Mouse (Mus musculus): Measurements from ENCODE around the gene Mrpl43. TPM values are rescaled to one million over a fixed set of nuclear protein-coding genes. Genes with fewer than 3 reads are reported as not detected.
"Not testable (repeated sequence)": the region's sequence is repeated elsewhere in the genome, so short reads cannot be mapped to it uniquely, and the experiment has no call there.

Gene Mrpl43
- total RNA-seq (2022): 10 to 100 TPM; 30.2 to 36.4 (median 34.1) TPM

DNA sequence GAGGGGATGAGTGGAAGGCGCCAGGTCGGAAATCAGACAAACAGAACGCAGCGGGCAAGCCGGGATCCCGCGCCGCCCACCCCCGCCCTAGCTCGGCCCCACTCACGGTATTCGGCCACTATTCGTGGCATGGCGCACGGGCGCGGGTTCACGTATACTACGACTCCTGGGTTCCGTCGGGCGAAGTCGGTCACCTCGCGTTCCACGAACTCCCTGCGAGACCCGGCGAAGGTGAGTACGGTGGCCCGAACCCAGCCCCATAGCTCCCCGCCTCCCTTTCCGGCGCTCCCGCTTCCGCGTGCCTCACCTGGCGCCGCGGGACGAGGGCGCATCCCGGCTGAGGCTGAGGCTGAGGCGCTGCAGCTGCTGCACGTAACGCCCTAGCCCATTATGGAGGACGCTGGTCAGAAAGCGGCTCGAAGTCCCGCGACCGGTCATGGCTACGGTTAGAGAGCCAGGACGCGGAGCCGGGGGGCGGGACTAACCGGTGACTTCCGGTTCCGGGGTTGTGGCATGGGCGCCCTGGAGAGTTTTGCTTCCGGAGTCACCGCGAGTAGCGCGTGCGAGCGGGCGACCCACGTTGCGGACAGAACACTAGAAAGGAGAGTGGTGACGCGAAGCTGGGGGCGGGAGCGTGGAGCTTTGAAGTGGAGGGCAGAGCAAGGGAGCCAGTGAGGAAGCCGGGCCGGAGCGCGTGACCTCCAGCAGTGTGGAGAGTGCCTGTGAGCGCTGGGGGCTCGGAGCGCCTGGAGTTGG is at the start of gene Mrpl43:
Gene Mrpl43, minus strand, starts transcription at position 486 of the 756 bp plus-strand sequence.
- DNase-seq (ENCODE audit: low spot score in 2 of 2): peak; percentile 93 to 94

DNA sequence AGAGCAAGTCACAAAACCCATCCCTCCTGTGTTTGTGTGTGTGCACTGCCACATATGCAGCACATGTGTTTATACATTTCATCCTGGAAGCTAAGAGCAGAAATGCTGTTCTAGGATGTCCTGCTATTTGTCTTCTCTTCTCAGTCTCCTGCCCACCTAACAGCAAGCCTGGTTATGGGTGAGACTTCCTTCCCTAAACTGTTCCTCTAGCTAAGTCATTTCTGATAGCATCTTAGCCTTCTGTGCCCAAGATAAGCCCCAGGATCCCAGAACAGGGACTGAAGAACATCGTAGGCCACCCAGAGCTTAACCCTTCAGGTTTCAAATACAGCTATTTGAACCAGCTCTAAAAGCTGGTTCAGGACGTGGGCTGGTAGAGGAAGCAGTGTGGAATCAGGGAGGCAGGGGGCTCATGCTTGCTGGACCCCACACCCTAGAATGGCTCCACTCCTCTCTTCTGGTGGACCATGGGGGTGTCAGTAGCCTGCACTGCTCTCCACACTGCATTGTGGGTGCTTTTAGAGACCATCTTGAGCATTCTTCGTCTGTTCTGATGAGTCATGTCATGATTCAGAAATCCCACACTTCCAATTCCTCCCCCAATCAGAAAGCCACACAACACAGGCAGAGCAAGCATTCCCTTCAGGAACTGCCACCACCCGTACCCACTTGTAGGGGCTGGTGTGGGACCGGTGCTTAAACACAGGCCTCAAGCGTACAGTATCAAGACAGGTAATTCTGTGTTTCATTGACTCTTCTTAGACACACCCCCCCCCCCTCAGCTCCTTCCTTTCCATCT is 48.8 kb upstream of the Mrpl43 start:
- DNase-seq (ENCODE audit: low spot score in 2 of 2): no peak

DNA sequence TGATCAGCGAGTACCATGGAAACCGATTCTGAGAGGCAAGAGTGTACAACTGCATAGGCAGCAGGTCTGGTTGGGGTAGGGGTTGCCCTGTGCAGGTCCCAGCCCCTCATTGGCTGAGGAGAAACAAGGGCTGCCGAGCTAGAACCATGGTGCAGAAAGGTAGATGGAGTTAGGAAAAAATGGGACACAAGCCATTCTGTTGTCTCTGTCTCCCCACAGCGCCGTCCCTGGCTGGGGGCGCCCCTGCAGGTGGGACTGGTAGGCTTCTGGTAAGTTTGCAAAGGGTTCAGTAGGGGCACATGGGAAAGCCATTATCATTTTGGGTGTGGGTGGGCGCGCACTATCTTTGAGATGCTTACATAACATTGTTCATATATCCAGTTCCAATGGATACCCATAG is 47.2 kb upstream of the Mrpl43 start:
- no peak for DNase-seq (ENCODE audit: low spot score in 2 of 2)

DNA sequence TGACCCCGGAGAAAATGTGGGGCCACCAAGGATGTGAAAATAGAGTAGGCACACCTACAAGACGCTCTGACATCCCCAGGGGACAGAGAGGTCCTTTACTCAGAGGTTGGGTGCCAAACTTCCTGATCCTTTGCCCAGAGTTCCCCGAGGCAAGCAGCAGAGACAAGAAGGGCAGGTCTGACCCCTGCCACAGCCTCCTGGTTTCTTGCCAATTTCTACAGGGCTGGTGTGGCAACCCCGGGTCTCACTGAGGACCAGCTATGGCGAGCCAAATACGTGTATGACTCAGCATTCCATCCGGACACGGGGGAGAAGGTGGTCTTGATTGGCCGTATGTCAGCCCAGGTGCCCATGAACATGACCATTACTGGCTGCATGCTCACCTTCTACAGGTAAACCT is 43.3 kb upstream of the Mrpl43 start:
- no peak for DNase-seq (ENCODE audit: low spot score in 2 of 2)

DNA sequence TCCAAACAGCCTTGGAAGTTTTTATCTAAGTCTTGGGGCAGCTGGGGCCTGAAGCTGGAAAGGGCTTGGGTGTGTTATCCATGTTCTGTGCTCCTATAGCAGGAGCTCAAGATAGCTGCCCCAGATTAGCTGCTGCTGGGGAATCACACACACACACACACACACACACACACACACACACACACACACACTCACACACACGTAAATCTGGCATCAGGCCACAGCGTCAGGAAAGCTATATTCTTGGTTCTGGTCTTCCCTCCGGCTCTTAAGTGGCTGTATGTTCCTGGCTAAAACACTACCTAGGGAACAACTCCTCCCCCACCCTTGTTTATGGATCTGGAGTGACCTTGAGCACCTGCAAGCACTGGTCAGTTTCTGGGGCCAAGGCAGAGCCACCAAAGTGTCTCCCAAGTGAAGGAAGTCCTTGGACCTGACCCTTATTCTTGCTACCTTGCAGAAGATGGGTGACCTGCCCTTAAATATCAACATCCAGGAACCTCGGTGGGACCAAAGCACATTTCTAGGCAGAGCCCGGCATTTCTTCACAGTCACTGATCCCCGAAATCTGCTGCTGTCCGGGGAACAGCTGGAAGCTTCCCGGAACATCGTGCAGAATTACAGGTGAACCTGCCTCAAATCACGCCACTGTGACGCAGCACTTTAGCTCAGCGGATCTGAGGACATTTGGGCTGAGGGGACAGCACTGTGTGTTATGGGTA is 42.6 kb upstream of the Mrpl43 start:
- DNase-seq (ENCODE audit: low spot score in 2 of 2): no peak

DNA sequence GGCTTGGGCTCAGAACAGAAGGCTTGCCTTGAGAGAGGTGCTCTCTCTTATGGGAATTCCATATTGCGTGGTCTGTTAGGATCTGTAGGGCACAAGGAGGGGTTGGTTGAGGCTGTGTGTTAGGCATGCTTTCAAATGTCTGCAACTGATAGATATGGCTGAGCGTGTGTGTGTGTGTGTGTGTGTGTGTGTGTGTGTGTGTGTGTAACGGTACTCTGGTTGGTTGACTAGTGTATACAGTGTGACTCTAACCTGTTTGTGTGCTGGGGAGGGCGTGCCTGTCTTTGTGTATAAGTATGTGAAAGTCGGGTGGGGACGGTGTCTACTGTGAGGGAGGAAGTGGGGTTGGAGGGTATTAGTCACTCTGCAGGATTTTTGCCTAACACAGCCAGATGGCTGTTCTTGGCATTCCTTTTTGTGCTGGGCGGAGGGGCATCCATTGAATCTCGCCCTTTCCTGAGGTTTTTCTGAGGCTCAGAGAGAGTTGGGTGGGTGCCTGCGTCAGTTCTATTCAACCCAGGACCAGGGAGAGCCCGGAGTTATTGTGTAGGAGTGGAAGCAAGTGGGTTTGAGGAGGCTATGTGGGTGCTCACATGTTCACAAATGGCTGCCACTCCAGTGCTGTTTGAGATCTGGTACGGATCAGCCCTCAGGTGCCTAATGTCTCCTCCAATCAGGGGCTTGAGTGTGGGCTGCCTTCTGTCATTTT is 41.8 kb upstream of the Mrpl43 start:
- no peak for DNase-seq (ENCODE audit: low spot score in 2 of 2)

DNA sequence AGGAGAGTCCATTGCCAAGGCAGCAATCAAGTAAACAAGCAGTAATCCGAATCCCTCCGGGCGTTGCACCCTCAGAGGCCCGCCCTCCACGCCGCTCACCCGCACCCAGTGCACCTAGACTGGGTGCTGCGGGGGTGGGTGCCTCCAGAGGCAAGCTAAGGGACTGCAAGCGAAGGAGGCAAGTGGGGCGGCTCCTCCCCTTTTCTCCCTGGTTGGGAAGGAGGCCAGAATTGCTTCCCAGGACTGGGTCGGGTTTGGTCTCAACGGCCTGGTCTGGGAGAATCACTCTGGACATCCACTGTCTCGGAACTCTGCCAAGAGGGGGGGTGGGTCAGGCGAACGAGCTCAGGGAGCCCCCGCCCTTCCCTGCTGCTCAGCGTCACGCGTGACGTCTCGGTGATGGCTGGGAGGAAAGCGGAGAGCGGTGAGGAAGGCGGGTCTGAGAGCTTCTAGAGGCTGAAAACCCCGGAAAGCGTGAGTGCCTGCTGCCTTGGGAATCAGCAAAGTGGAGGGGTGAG is 41.2 kb upstream of the Mrpl43 start, which contains the start of gene Sfxn3:
Gene Sfxn3, plus strand, starts transcription at position 87 of the 518 bp plus-strand sequence.
- peak; percentile 94 to 95 for DNase-seq (ENCODE audit: low spot score in 2 of 2)

DNA sequence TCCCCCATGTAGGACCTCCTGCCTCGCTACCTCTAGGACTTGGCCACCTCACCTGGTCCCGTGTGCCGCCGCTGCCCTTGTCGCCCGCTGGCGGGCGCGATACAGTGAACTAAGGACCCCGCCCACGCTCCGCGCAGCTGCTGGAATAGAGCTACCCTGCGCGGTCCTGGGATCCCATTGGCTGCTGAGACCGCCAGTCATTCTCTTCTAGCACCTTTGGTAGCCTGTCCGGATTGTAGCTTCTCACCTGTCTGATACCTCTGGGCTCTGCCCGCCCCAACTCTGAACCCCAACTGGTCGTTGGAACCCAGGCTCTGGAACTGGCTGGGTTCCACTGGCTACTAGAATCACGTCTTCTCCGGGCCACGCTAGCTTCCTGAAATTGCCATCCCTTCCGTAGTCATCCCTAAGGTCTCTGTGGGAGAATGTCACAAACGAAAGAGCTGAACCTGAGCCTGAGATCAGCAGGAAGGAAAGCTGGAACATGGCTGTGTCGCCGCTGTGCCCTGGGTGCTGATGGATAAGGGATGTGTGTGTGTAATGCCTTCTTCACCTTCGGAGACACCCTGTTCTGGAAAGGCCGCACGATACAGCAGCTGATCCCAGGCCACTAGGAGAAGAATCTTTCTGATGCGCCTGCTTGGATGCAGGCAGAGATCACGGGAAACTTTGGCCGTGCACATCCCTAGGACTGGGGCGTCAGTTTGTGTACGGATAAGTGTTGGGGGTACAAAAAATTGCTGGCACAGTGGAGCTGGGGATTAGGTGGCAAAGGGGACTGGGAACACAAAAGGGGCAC is 40.5 kb upstream of the Mrpl43 start:
- DNase-seq (ENCODE audit: low spot score in 2 of 2): peak; percentile 87

DNA sequence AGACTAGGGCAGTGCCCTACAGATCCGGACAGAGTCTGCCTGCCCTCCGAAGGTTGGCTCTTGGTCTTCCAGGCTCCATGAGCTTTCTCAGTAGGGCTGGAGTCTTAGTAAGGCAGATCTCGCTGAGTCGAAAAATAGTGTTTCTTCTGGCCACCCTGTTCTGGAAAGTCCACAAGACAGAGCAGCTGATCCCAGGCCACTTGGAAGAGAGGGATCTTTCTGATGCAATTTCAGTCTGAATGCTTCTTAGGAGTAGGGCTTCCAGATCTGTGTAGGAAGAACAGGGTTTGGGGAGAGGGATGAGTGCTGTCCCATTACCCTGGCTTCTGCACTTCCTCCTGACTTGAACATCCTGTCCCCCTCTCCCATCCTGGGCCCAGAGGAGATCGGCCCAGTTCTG is 39.4 kb upstream of the Mrpl43 start, which contains the start of gene Pdzd7:
Gene Pdzd7, minus strand, starts transcription at position 67 of the 400 bp plus-strand sequence.
- DNase-seq (ENCODE audit: low spot score in 2 of 2): no peak

DNA sequence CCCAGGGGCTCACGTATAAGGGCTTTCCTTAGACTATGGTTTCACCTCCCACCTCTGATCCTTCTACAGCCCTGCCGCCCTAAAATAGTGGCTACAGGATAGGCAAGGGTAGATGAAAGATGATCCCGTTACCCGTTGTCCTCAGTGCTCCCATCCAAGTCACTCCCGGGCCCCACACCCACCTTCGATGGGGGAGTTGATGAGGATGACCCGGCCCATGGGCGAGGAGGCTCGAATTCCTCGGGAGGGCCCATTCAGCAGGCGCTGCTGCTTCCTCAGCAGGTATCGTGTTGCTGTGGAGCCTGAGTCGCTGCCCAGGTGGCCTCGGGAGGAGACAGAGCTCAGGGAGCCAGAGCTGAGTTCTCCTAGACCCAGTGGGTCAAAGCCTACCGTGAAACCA is 39.0 kb upstream of the Mrpl43 start:
- peak; percentile 70 to 77 for DNase-seq (ENCODE audit: low spot score in 2 of 2)

DNA sequence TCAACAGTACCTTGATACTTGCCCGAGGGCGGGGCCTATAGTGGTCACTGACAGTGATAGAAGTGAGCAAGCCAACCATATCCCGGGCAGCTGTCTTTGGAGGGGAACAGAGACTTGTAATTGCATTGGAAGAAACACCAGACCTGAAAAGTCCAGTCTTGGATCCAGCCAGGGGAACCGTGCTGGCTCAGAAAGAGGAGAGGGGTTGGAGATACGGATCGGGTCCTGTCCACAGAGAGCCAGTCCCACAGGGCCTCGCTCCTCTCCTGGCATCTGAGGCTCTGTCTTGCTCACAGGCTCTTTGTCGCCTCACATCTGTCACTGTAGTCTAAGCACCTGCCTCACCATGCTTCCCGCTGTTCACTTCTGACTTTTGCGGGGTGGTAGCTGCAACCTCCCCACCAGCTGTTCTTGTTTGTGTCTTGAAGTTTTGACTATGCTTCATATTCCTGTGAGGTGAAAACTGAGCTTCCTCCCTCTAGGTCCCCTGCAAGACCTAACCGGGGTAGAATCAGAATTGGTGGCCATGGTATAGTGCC is 38.2 kb upstream of the Mrpl43 start:
- no peak for DNase-seq (ENCODE audit: low spot score in 2 of 2)

DNA sequence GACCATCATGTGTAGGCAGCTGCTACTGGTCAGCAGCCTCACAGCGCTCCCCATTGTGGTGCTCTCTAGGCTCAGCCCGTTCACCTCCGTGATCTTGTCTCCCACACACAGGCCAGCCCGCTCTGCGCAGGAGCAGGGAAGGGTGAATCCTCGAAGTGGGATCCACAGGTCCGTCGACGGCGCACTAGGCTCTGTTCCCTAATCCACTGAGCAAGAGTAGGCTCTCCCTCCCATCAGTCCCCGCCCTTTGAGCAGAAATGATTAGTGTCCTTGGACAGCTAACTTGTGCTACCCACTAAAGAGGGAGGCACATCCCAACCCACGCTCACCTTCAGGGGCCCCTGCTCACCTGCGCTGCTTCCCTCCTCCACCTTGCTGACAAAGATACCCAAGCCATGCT is 34.0 kb upstream of the Mrpl43 start:
- no peak for DNase-seq (ENCODE audit: low spot score in 2 of 2)

DNA sequence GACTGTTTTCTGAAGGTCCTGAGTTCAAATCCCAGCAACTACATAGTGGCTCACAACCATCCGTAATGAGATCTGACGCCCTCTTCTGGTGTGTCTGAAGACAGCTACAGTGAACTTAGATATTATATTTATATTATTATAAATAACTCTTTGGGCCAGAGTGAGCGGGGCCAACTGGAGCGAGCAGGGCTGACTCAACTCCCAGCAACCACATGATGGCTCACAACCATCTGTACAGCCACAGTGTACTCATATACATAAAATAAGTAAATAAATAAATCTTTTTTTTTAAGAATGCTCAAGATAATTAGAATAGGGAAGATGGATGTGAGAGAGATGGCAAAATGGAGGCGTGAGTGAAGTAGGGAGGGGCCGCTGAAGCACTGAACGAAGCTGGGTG is 32.0 kb upstream of the Mrpl43 start:
- not testable (repeated sequence) for DNase-seq (ENCODE audit: low spot score in 2 of 2)

DNA sequence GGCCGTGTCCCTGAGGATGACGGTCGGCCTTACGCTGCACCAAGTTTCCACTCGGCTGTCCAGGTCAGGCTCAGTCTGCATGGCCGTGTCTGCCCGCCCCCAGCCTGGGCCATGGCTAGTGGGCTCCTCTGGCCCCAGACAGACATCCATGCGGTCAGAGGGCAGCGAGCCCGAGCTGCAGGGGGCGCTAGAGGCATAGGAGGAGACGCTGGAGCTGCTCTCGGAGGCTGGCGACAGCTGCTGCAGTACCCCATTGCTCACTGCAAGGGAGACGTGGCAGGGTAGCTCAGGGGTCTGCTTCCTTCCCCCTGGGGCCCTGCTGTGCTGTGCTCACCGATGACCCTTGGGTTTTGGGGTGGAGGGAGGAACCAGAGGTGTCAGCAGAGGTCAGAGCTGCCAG is 30.6 kb upstream of the Mrpl43 start:
- peak; percentile 67 for DNase-seq (ENCODE audit: low spot score in 2 of 2)

DNA sequence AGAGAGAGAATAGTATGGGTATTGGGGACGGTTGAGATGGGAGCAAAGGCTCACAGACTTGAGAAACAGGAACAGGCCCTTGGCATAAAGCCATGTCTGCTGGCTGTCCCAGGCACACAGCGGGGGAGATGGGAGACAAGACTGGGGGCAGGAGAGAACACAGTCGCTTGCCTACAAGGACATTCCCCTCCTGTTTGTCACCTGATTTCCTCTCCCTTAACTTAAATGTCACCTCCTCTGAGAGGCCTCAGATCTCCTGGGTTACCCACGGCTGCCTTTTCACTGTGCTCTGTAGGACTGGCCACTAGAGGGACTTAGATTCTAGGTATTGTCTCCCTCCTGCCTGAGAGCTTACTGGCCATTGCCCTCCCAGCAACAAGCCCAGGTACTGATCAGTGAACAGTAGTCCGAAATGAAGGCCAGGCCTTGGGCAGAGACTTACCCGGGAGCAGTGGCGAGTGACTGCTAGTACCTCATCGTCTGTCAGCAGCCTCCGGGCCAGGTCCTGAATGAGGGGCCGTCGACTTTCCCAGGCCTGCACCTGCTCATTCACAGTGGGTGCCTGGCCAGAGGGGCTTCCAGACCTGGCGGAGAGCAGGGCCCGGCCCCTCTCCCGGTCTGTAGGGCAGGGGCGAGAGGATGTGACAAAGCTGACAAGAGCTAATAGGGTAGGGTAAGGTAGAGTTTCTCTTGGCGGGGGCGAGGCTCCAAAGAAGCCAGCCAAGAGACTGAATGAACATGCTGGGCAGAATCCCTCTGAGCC is 26.5 kb upstream of the Mrpl43 start:
- no peak for DNase-seq (ENCODE audit: low spot score in 2 of 2)

DNA sequence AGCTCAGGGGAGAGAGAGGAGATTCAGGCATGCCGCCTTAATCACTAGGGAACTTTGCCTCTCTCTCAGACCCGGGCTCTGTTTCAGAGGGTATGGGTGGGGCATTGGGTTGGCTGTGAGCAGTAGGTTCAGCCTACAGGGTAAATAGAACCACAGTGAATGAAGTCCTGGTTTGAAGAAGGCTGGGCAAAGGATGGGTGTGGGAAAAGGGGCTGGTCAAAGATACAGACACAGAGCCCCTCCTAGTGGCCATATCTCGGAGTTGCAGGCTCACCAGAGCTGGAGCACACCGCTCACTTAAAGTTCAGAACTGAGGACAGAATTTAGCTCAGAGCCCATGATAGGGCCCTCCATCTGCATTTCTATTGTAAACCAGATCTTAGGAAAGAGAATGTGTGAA is 25.5 kb upstream of the Mrpl43 start:
- DNase-seq (ENCODE audit: low spot score in 2 of 2): peak; percentile 72 to 74

DNA sequence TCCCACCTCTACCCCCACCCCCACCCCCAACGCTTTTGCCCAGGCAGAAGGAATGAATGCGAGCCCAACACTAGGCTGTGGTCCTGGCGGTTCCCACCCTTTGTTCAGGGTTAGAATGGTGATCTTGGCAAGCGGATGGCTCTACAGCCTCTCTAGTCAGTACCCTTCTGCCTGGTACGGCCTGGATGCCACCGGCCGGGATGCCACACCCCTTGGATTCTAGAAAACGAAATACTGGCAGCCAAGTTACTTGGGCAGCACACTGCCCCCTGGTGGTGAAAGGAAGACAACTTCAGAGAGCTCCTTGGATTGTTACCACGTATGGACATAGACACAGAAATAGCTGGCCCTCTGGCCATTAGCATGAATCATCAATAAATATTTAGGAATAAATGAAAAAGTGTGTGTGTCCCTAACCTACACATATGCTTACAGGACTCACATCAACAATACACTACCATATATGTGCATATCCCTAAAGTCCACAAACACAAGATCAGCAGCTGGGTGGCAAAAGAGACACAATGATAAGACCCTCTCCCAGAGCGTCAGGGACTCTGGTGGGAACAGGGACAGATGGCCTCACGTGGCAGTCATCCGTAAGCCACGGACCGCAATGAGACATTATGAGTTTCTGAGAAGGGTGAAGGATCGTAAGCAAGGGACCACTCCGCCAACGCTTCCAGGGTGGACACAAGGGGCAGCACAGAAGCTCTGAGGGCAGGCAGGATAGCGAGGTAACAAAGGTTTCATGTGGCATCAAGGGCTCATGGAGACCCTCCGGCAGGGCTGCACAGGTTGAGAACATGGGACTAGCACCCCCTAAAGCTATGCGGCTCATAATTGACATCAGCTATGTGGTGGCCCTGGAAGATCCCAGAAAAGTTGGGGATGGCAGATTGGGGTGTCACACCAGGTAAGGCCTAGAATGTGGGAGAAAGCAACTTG is 24.8 kb upstream of the Mrpl43 start:
- DNase-seq (ENCODE audit: low spot score in 2 of 2): peak; percentile 66 to 73

DNA sequence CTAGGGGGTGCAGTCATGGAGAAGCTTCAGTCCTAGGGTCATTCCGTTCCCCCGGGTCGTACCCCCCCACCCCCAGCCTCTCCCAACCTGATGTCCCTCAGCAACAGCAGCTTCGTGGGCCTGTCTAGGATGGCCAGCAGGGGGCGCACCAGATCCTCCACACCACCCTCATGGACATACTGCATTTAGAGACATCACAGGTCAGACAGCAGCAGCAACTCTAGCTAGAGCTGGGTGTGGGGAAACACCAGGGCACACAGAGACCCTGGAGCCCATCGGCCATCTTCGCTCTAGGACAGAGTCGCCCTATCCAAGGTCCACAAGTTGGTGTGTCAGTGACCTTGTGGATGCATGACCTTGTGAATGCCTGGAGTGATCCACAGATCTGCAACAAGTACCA is 23.9 kb upstream of the Mrpl43 start:
- peak; percentile 51 to 62 for DNase-seq (ENCODE audit: low spot score in 2 of 2)
